Mouse (Mus musculus): ENCODE results near the gene Cdk9. TPM values are rescaled to one million over a fixed set of nuclear protein-coding genes. Genes with fewer than 3 reads are reported as not detected.

Gene Cdk9
- polyA plus RNA-seq, 1 experiment, result 76.6 TPM

- no peak overlapping the region for H3K4me3 ChIP-seq
- TF ChIP-seq USF1 (IDR thresholded peaks at IDR 0.05; ENCODE audit: low read depth) (no peak), MYOG (IDR thresholded peaks at IDR 0.05; ENCODE audit: control insufficient read depth in 1 of 3, insufficient read depth in 1 of 3, insufficient read length in 2 of 3, low read depth in 2 of 3) (no peak), E2F4 (IDR thresholded peaks at IDR 0.05; ENCODE audit: insufficient read depth) (no peak), MAX (IDR thresholded peaks at IDR 0.05; ENCODE audit: low read depth) (no peak), CEBPB (IDR thresholded peaks at IDR 0.05; ENCODE audit: insufficient read depth, poor library complexity, severe bottlenecking) (no peak), REST (IDR thresholded peaks at IDR 0.05; ENCODE audit: insufficient read depth, insufficient read length) (no peak), POLR2A (IDR thresholded peaks at IDR 0.05; ENCODE audit: insufficient read length, low read depth) (no peak), MYOD1 (IDR thresholded peaks at IDR 0.05; ENCODE audit: control insufficient read depth in 1 of 3, insufficient read length in 2 of 3, low read depth in 2 of 3) (no peak)
- no peak overlapping the region for H3ac ChIP-seq (ENCODE audit: control insufficient read depth, insufficient read length)
- no peak overlapping the region for H3K4me2 ChIP-seq (ENCODE audit: low read depth)
- H3K27me3 ChIP-seq (ENCODE audit: control insufficient read depth, insufficient read depth, insufficient read length), result no peaks in the 10 kb centered on the region
- H3K36me3 ChIP-seq (ENCODE audit: control insufficient read depth, insufficient read depth), result no peaks in the 10 kb centered on the region
- no peaks in the 10 kb centered on the region for H3K79me2 ChIP-seq (ENCODE audit: control insufficient read depth, insufficient read depth)
These were observed 35.2 kb downstream of the Cdk9 start for GRCm38 (mm10) chr2:32677683-32678082.

GRCm38 (mm10) chr2:32676821-32677220 is 36.1 kb downstream of the Cdk9 start:
- Histone ChIP-seq H3K36me3 (ENCODE audit: control insufficient read depth, insufficient read depth) (no peaks in the 10 kb centered on the region), H3K4me2 (ENCODE audit: low read depth) (no peak overlapping the region), H3K4me3 (no peak overlapping the region), H3K27me3 (ENCODE audit: control insufficient read depth, insufficient read depth, insufficient read length) (no peaks in the 10 kb centered on the region), H3K79me2 (ENCODE audit: control insufficient read depth, insufficient read depth) (no peaks in the 10 kb centered on the region), H3ac (ENCODE audit: control insufficient read depth, insufficient read length) (no peak overlapping the region)
- no peak for TF ChIP-seq MAX (IDR thresholded peaks at IDR 0.05; ENCODE audit: low read depth)
- no peak for TF ChIP-seq MYOG (IDR thresholded peaks at IDR 0.05; ENCODE audit: control insufficient read depth in 1 of 3, insufficient read depth in 1 of 3, insufficient read length in 2 of 3, low read depth in 2 of 3)
- TF ChIP-seq TCF12 (IDR thresholded peaks at IDR 0.05; ENCODE audit: insufficient read depth, poor library complexity, severe bottlenecking), result no peak
- no peak for TF ChIP-seq POLR2AphosphoS2 (IDR thresholded peaks at IDR 0.05; ENCODE audit: insufficient read length, low read depth)
- no peak for TF ChIP-seq POLR2A (IDR thresholded peaks at IDR 0.05; ENCODE audit: insufficient read length, low read depth)

- TF ChIP-seq POLR2A (IDR thresholded peaks at IDR 0.05; ENCODE audit: insufficient read length, low read depth), result no peak
- Histone ChIP-seq H3K27me3 (ENCODE audit: control insufficient read depth, insufficient read depth, insufficient read length) (no peaks in the 10 kb centered on the region), H3K4me3 (no peak overlapping the region), H3K4me2 (ENCODE audit: low read depth) (no peak overlapping the region), H3K36me3 (ENCODE audit: control insufficient read depth, insufficient read depth) (no peaks in the 10 kb centered on the region), H3ac (ENCODE audit: control insufficient read depth, insufficient read length) (no peak overlapping the region), H3K79me2 (ENCODE audit: control insufficient read depth, insufficient read depth) (no peaks in the 10 kb centered on the region)
These were observed 39.5 kb downstream of the Cdk9 start for GRCm38 (mm10) chr2:32673176-32673917.

GRCm38 (mm10) chr2:32671907-32672595 is 40.8 kb downstream of the Cdk9 start:
- TF ChIP-seq CEBPB (IDR thresholded peaks at IDR 0.05; ENCODE audit: insufficient read depth, poor library complexity, severe bottlenecking) (no peak), TCF12 (IDR thresholded peaks at IDR 0.05; ENCODE audit: insufficient read depth, poor library complexity, severe bottlenecking) (no peak), MYOG (IDR thresholded peaks at IDR 0.05; ENCODE audit: control insufficient read depth in 1 of 3, insufficient read depth in 1 of 3, insufficient read length in 2 of 3, low read depth in 2 of 3) (no peak), E2F4 (IDR thresholded peaks at IDR 0.05; ENCODE audit: insufficient read depth) (no peak), USF1 (IDR thresholded peaks at IDR 0.05; ENCODE audit: low read depth) (no peak), POLR2AphosphoS2 (IDR thresholded peaks at IDR 0.05; ENCODE audit: insufficient read length, low read depth) (no peak), MAX (IDR thresholded peaks at IDR 0.05; ENCODE audit: low read depth) (no peak), SRF (IDR thresholded peaks at IDR 0.05; ENCODE audit: control insufficient read depth, insufficient read length, low read depth) (no peak), MYOD1 (IDR thresholded peaks at IDR 0.05; ENCODE audit: control insufficient read depth in 1 of 3, insufficient read length in 2 of 3, low read depth in 2 of 3) (no peak), POLR2A (IDR thresholded peaks at IDR 0.05; ENCODE audit: insufficient read length, low read depth) (no peak), TCF3 (IDR thresholded peaks at IDR 0.05; ENCODE audit: insufficient read length, low read depth) (no peak), REST (IDR thresholded peaks at IDR 0.05; ENCODE audit: insufficient read depth, insufficient read length) (no peak)
- Histone ChIP-seq H3K4me3 (no peak overlapping the region), H3K27me3 (ENCODE audit: control insufficient read depth, insufficient read depth, insufficient read length) (no peaks in the 10 kb centered on the region), H3K4me2 (ENCODE audit: low read depth) (no peak overlapping the region), H3K79me2 (ENCODE audit: control insufficient read depth, insufficient read depth) (no peaks in the 10 kb centered on the region), H3ac (ENCODE audit: control insufficient read depth, insufficient read length) (no peak overlapping the region), H3K36me3 (ENCODE audit: control insufficient read depth, insufficient read depth) (no peaks in the 10 kb centered on the region)

GRCm38 (mm10) chr2:32671147-32671546 is 41.7 kb downstream of the Cdk9 start:
- Histone ChIP-seq H3K27me3 (ENCODE audit: control insufficient read depth, insufficient read depth, insufficient read length) (no peaks in the 10 kb centered on the region), H3K36me3 (ENCODE audit: control insufficient read depth, insufficient read depth) (no peaks in the 10 kb centered on the region), H3K79me2 (ENCODE audit: control insufficient read depth, insufficient read depth) (no peaks in the 10 kb centered on the region), H3K4me3 (no peak overlapping the region), H3ac (ENCODE audit: control insufficient read depth, insufficient read length) (no peak overlapping the region), H3K4me2 (ENCODE audit: low read depth) (no peak overlapping the region)
- TF ChIP-seq MYOD1 (IDR thresholded peaks at IDR 0.05; ENCODE audit: control insufficient read depth in 1 of 3, insufficient read length in 2 of 3, low read depth in 2 of 3), result no peak
- TF ChIP-seq MYOG (IDR thresholded peaks at IDR 0.05; ENCODE audit: control insufficient read depth in 1 of 3, insufficient read depth in 1 of 3, insufficient read length in 2 of 3, low read depth in 2 of 3), result no peak
- TF ChIP-seq TCF12 (IDR thresholded peaks at IDR 0.05; ENCODE audit: insufficient read depth, poor library complexity, severe bottlenecking), result no peak
- TF ChIP-seq TCF3 (IDR thresholded peaks at IDR 0.05; ENCODE audit: insufficient read length, low read depth), result no peak
- TF ChIP-seq E2F4 (IDR thresholded peaks at IDR 0.05; ENCODE audit: insufficient read depth), result no peak
- no peak for TF ChIP-seq SRF (IDR thresholded peaks at IDR 0.05; ENCODE audit: control insufficient read depth, insufficient read length, low read depth)
